Mouse (Mus musculus) layer of hippocampus, postnatal 36 days (tissue): ENCODE measurements around the gene Prrt1. TPM values are rescaled to one million over a fixed set of nuclear protein-coding genes. Genes with fewer than 3 reads are reported as not detected.

Source experiments
- DNase-seq, 2 experiments: peaks; one replicate each; pipeline ENCODE4 v3.0.0; 2022
- total RNA-seq, 2 experiments: library from RNA; stranded (reverse); gene quantifications; 2 replicates each; pipeline ENCODE4 v1.2.3; 2021

Gene Prrt1
- total RNA-seq, 2 experiments from 2014 or later = 317 to 352 TPM

DNA sequence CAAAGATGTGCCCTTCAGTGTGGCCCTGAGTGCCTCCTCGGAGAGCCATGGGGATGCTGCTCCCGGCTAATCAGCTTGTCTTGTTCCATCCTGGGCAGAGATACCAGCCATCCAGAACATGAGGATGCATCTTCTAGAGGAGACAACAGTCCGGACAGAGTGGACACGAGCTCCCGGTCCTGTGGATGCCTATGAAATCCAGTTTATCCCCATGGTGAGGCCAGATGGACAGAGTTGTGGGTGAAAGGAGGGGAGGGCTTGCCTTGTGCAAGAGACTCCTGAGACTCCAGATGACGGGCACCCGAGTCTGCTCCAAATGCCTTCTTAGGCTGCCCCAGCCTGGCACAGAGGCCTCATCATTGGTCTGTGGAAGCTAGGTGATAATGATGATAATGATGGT, 43.8 kb downstream of the Prrt1 start:
- no peak for DNase-seq

DNA sequence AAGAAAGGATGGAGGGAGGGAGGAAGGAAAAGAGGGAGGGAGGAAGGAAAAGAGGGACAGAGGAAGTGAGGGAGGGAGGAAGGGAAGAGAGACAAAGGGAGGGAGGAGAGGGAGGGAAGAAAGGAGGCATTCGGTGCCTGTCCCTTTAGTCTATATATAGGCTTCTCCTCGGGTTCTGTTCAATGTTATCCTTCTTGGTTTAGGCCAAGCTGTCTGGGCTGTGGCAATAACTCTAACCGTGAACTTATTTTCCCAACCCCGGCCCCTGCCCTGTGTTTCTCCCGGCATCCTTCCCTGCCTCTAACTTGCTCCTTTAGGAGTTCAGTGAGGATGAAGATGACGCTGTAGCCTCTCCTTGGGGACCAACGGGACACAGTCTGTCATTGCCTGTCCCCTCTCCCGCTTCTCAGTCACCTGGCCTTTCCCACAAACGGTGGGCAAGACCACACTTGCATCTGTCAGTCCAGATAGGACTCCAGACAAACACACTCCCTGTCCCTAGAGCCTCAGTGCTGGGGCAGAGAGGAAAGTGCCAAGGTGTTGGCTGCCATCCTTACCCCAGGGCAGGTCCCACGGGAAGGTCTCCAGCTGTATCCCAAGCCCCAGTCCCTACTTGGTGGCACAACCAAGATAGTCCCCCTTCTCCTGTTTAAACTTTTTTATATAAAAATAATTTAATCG, 45.3 kb downstream of the Prrt1 start:
- no peak for DNase-seq

DNA sequence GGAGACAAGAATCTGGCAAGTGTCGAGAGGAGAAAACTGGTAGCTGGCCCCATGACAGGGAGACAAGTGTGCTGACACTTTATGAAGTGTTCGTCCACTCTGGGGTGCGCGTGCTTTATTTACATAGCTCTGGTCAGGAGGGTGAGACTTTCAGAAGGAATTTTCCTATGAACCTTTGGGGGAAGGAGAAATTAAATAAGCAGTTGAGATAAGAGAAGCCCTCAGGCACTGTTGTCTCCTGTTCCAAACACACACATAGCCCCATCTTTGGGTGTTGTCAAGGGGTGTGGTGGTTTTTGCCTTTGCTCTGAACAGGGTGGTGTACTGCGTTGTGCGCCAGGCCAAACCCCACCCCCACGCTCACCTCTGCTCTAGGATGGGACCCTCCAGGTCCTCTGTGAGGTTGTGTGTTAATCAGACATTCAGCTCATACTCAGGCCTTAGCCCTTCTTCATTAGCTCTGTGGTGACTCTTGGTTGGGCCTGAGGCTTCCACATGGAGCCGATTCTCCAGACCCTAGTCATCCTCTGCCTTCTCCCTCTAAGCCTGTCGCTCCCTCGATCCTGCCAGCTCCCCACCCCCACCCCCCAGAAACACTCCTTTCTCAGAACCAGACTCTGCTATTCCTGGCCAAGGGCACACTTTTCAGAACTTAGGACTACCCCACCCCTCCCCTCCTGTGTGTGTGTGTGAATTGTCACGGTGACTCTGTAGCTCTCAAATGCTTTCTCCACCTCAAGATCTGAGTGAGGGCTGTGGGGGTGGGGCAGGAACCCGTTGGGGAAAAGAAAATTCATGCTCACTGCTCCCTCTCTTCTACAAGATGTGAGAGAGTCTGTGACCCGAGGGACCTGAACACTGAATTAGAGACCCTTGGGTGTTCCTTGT, 46.1 kb downstream of the Prrt1 start:
- no peak for DNase-seq

DNA sequence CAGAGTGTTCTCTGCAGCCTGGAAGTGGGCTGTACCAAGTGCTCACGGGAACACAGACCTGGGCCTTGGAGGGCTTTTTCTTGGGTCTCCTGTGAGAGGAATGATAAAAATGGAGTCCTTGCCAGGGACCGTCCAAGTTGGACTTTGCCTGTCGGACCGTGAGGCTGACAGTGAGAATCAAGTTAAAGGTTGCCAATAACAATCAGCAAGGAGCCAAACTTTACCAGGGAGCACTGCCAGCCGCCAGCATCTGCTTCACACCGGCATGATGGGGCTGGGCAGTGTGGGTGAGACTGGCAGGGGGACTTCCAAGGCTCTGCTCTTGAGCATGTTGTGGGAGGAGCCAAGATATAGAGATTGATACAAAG, 46.7 kb downstream of the Prrt1 start:
- no peak for DNase-seq

DNA sequence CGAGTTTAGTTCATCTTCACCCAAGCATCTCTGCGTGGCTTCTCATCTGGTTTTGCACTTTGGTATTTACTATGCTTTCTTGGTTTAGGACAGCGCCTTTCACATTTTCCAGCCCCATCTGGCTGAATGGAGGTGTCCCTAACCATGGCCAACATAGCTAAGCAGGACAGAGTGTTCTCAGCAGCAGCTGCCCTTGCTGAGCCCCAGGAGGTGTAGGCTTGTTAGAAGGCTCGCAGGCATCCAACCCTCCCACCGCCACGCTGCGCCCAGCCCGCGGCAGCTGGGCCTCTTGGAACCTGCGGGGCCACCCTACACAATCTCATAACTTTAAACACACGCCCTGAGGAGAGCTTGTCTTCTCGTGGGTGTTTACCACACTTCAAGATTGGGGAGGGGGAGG, 47.3 kb downstream of the Prrt1 start:
- no peak for DNase-seq

DNA sequence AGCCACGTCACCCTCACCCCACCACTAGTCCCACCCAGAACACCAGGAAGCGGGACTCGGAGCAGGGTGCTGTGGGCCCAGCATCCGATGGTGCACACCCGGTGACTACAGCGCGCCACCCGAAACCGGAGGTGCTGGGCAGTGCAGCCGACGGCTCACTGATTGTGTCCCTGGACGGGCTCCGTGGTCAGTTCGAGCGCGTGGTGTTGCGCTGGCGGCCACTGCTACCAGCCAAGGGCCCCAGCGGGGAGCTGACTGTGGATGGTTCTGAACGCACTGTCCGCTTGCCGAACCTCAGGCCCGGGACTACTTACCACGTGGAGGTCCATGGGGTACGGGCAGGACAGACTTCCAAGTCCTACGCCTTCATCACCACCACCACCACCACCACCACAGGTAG, 50.9 kb downstream of the Prrt1 start:
- DNase-seq = no peak

DNA sequence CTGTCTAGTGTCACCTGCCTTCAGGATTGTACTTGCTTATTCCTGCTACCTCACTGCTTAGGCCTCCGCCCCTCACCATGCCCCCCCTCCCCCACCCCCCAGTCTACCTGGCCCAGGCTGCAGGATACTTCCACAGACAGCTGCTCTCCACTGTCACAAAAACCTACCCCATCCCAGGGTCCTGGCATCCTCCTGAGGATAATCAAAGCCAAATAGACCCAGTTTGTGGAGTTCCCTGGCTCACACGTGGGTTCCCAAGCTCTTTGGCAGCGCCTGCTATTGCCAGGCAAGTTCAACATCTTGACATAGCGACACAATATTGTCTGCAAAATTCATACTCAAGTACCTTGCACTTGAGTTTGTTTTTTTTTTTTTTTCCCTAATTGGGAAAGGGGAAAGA, 51.3 kb downstream of the Prrt1 start:
- DNase-seq = no peak

DNA sequence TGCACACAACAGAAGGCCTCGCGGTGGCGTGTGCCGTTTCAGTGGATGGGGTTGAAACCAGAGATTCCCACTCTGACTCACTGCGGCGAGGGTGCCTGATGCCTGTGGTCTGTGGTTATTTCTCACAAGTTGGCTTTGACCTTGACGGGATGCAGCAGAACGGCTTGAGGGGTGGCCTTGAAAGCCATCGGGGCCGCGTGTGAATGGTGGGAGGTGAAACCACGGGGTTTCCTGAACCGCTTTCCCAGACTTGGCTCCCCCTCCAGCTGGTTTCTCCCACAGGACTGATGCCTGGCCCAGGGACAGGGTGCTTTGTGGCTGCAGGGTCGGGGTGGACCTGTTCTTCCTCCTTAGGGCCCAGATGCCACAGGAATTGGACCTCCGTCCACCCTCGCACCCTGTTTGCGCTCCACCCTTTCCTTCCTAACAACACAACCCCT, 51.8 kb downstream of the Prrt1 start:
- no peak for DNase-seq

DNA sequence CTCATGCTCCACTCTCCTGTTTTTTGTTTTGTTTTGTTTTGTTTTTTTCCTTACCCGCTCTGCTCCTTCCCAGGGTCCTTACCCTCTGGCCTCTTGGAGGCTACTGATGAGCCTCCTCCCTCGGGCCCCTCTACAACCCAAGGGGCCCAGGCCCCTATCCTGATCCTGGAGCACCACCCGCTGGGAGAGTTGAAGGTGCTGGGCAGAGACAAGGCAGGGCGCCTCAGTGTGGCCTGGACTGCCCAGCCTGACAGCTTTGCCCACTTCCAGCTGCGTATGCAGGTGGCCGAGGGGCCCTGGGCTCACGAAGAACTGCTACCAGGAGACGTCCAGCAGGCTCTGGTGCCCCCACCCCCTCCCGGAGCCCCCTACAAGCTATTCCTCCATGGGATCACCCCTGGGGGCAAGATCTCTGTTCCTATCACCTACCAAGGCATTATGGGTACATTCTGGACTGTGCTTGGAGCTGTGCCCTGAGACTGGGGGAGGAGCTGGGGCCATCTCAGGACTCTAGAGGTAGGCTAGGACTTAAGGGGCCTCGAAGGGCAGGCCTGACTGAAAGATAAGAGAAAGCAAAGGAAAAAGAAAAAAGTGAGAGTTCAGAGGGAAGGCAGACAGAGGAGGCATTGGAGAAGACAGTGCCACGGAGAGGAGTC, 52.7 kb downstream of the Prrt1 start:
- no peak for DNase-seq

Other genes starting within 250 kb of the Prrt1 start
- gene BC051142, start 230.7 kb upstream of the Prrt1 start, total RNA-seq = 1 to 10 TPM; 2.3 to 3.6 TPM
- gene Btnl4, start 152.2 kb upstream of the Prrt1 start, total RNA-seq = not detected
- not detected for gene Btnl6, start 112.2 kb upstream of the Prrt1 start, total RNA-seq
- gene Notch4, start 65.3 kb upstream of the Prrt1 start, total RNA-seq = 10 to 100 TPM in 1 of 2 experiments, 1 to 10 TPM in 1; 7.0 to 11.5 TPM
- gene Gpsm3, start 39.7 kb upstream of the Prrt1 start, total RNA-seq = 1 to 10 TPM; 2.1 to 2.2 TPM
- gene Pbx2, start 38.3 kb upstream of the Prrt1 start, total RNA-seq = 10 to 100 TPM; 63.0 to 63.9 TPM
- gene Ager, start 31.7 kb upstream of the Prrt1 start, total RNA-seq = under 1 TPM; 0.60 to 0.94 TPM
- 10 to 100 TPM; 79.4 to 87.3 TPM for gene Rnf5, start 25.8 kb upstream of the Prrt1 start, total RNA-seq
- 100 to 1,000 TPM; 159 to 169 TPM for gene Agpat1, start 25.3 kb upstream of the Prrt1 start, total RNA-seq
- gene Egfl8, start 13.6 kb upstream of the Prrt1 start, total RNA-seq = 1 to 10 TPM; 1.8 to 2.0 TPM
- 10 to 100 TPM; 44.4 to 50.8 TPM for gene Ppt2, start 1.0 kb upstream of the Prrt1 start, total RNA-seq
- gene Fkbpl, start 15.2 kb downstream of the Prrt1 start, total RNA-seq = 10 to 100 TPM; 17.9 to 18.0 TPM
- gene Atf6b, start 17.6 kb downstream of the Prrt1 start, total RNA-seq = 100 to 1,000 TPM in 1 of 2 experiments, 10 to 100 TPM in 1; 89.9 to 101 TPM
- gene Tnxb, start 41.0 kb downstream of the Prrt1 start, total RNA-seq = 10 to 100 TPM in 1 of 2 experiments, 1 to 10 TPM in 1; 9.9 to 10.7 TPM
- gene C4b, start 114.3 kb downstream of the Prrt1 start, total RNA-seq = 10 to 100 TPM; 15.7 to 22.6 TPM
- gene Cyp21a1, start 175.0 kb downstream of the Prrt1 start, total RNA-seq = under 1 TPM in 1 of 2 experiments, not detected in 1; 0.32 TPM
- 10 to 100 TPM; 54.9 to 61.0 TPM for gene Stk19, start 207.4 kb downstream of the Prrt1 start, total RNA-seq
- 10 to 100 TPM; 37.1 to 43.9 TPM for gene Dxo, start 207.5 kb downstream of the Prrt1 start, total RNA-seq
- gene Skiv2l, start 220.7 kb downstream of the Prrt1 start, total RNA-seq = 10 to 100 TPM; 69.5 to 72.4 TPM
- gene Nelfe, start 220.9 kb downstream of the Prrt1 start, total RNA-seq = 10 to 100 TPM; 29.2 to 32.1 TPM
- gene Cfb, start 233.0 kb downstream of the Prrt1 start, total RNA-seq = under 1 TPM in 1 of 2 experiments, not detected in 1; 0.23 TPM
- gene Zbtb12, start 249.9 kb downstream of the Prrt1 start, total RNA-seq = 1 to 10 TPM; 6.9 to 8.0 TPM